Mouse (Mus musculus): Measurements from ENCODE around the gene Calhm2. TPM values are rescaled to one million over a fixed set of nuclear protein-coding genes. Genes with fewer than 3 reads are reported as not detected.
A peak's percentile ranks its signal among the peaks of the same experiment; 100 is the strongest.

Gene Calhm2
- total and polyA plus RNA-seq, 2 experiments from 2014 or later: 3.5 to 6.8 TPM

GRCm38 (mm10) chr19:47137051-47137581 lies 978 bp downstream of the Calhm2 start:
- 13% methylated on average over 6 of the region's 6 CpGs for WGBS
- ATAC-seq (ENCODE audit: insufficient read depth, low read depth): peak; percentile 39
- TF ChIP-seq EP300 (IDR thresholded peaks at IDR 0.05; ENCODE audit: low read depth) (no peak), CTCF (IDR thresholded peaks at IDR 0.05; ENCODE audit: low read depth) (no peak)

GRCm38 (mm10) chr19:47136170-47136569 lies 1.9 kb downstream of the Calhm2 start:
- H3K4me2 ChIP-seq (ENCODE audit: low read depth, low read length): no peak overlapping the region

More at GRCm38 (mm10) chr19:47137051-47137581, 978 bp downstream of the Calhm2 start:
- 0 out of 2 replicates have a peak, but pooled peaks cover 7% of the 10 kb centered on the region for H3K27me3 ChIP-seq (ENCODE audit: control insufficient read depth, insufficient read depth, low read length)
- peak overlapping the region; percentile 67 for H3K4me2 ChIP-seq (ENCODE audit: low read depth, low read length)
- H3K9ac ChIP-seq (replicated peaks; ENCODE audit: low read depth, low read length): peak overlapping the region; percentile 55; the same call in 1 of the 2 replicates
- no peaks in the 10 kb centered on the region for H3K9me3 ChIP-seq (replicated peaks; ENCODE audit: control insufficient read depth, low read length)
- H3K36me3 ChIP-seq (replicated peaks; ENCODE audit: control insufficient read depth, insufficient read depth, low read length): peaks cover 20% of the 10 kb centered on the region
- peaks cover 14% of the 10 kb centered on the region for H3K4me1 ChIP-seq (ENCODE audit: control insufficient read depth, insufficient read depth)
- peak overlapping the region; percentile 44 for H3K4me3 ChIP-seq (ENCODE audit: low read depth, low read length)
- peak; percentile 66 for DNase-seq (ENCODE audit: low spot score)
- peak overlapping the region; percentile 78 for H3K27ac ChIP-seq (ENCODE audit: low read depth)

GRCm38 (mm10) chr19:47135568-47135967 lies 2.5 kb downstream of the Calhm2 start:
- ATAC-seq (ENCODE audit: insufficient read depth, low read depth) (no peak), DNase-seq (ENCODE audit: low spot score) (no peak)
- Histone ChIP-seq H3K4me3 (ENCODE audit: low read depth, low read length) (no peak overlapping the region), H3K36me3 (replicated peaks; ENCODE audit: control insufficient read depth, insufficient read depth, low read length) (peaks cover 35% of the 10 kb centered on the region), H3K9me3 (replicated peaks; ENCODE audit: control insufficient read depth, low read length) (no peaks in the 10 kb centered on the region), H3K4me2 (ENCODE audit: low read depth, low read length) (no peak overlapping the region), H3K27me3 (ENCODE audit: control insufficient read depth, insufficient read depth, low read length) (0 out of 2 replicates have a peak, but pooled peaks cover 7% of the 10 kb centered on the region), H3K4me1 (ENCODE audit: control insufficient read depth, insufficient read depth) (peaks cover 14% of the 10 kb centered on the region), H3K9ac (replicated peaks; ENCODE audit: low read depth, low read length) (no peak overlapping the region), H3K27ac (ENCODE audit: low read depth) (no peak overlapping the region)
- WGBS: 92% methylated on average over 17 of the region's 17 CpGs
- no peak for TF ChIP-seq EP300 (IDR thresholded peaks at IDR 0.05; ENCODE audit: low read depth)
- TF ChIP-seq CTCF (IDR thresholded peaks at IDR 0.05; ENCODE audit: low read depth): no peak

More at GRCm38 (mm10) chr19:47136170-47136569, 1.9 kb downstream of the Calhm2 start:
- ATAC-seq (ENCODE audit: insufficient read depth, low read depth) (no peak), DNase-seq (ENCODE audit: low spot score) (no peak)
- Histone ChIP-seq H3K27me3 (ENCODE audit: control insufficient read depth, insufficient read depth, low read length) (0 out of 2 replicates have a peak, but pooled peaks cover 7% of the 10 kb centered on the region), H3K4me1 (ENCODE audit: control insufficient read depth, insufficient read depth) (peaks cover 14% of the 10 kb centered on the region), H3K9me3 (replicated peaks; ENCODE audit: control insufficient read depth, low read length) (no peaks in the 10 kb centered on the region), H3K9ac (replicated peaks; ENCODE audit: low read depth, low read length) (no peak overlapping the region), H3K36me3 (replicated peaks; ENCODE audit: control insufficient read depth, insufficient read depth, low read length) (peaks cover 29% of the 10 kb centered on the region), H3K27ac (ENCODE audit: low read depth) (no peak overlapping the region), H3K4me3 (ENCODE audit: low read depth, low read length) (no peak overlapping the region)
- WGBS: 86% methylated on average over 5 of the region's 5 CpGs
- no peak for TF ChIP-seq EP300 (IDR thresholded peaks at IDR 0.05; ENCODE audit: low read depth)
- TF ChIP-seq CTCF (IDR thresholded peaks at IDR 0.05; ENCODE audit: low read depth): no peak

- Histone ChIP-seq H3K4me1 (ENCODE audit: control insufficient read depth, insufficient read depth) (peaks cover 8% of the 10 kb centered on the region), H3K27me3 (ENCODE audit: control insufficient read depth, insufficient read depth, low read length) (no peaks in the 10 kb centered on the region), H3K4me2 (ENCODE audit: low read depth, low read length) (no peak overlapping the region), H3K36me3 (replicated peaks; ENCODE audit: control insufficient read depth, insufficient read depth, low read length) (peaks cover 60% of the 10 kb centered on the region), H3K9ac (replicated peaks; ENCODE audit: low read depth, low read length) (no peak overlapping the region), H3K4me3 (ENCODE audit: low read depth, low read length) (no peak overlapping the region), H3K27ac (ENCODE audit: low read depth) (no peak overlapping the region), H3K9me3 (replicated peaks; ENCODE audit: control insufficient read depth, low read length) (no peaks in the 10 kb centered on the region)
- no peak for ATAC-seq (ENCODE audit: insufficient read depth, low read depth)
- no peak for DNase-seq (ENCODE audit: low spot score)
- TF ChIP-seq CTCF (IDR thresholded peaks at IDR 0.05; ENCODE audit: low read depth): no peak
- TF ChIP-seq EP300 (IDR thresholded peaks at IDR 0.05; ENCODE audit: low read depth): no peak
- 84% methylated on average over 7 of the region's 7 CpGs for WGBS
These were observed 4.9 kb downstream of the Calhm2 start for GRCm38 (mm10) chr19:47133161-47133560.

GRCm38 (mm10) chr19:47130551-47131125 lies 7.5 kb downstream of the Calhm2 start:
- H3K4me2 ChIP-seq (ENCODE audit: low read depth, low read length): no peak overlapping the region
- H3K9ac ChIP-seq (replicated peaks; ENCODE audit: low read depth, low read length): no peak overlapping the region
- H3K4me3 ChIP-seq (ENCODE audit: low read depth, low read length): no peak overlapping the region
- no peaks in the 10 kb centered on the region for H3K27me3 ChIP-seq (ENCODE audit: control insufficient read depth, insufficient read depth, low read length)
- H3K36me3 ChIP-seq (replicated peaks; ENCODE audit: control insufficient read depth, insufficient read depth, low read length): peaks cover 84% of the 10 kb centered on the region
- WGBS: 91% methylated on average over 15 of the region's 15 CpGs
- no peak for DNase-seq (ENCODE audit: low spot score)
- TF ChIP-seq CTCF (IDR thresholded peaks at IDR 0.05; ENCODE audit: low read depth) (no peak), EP300 (IDR thresholded peaks at IDR 0.05; ENCODE audit: low read depth) (no peak)
- no peak for ATAC-seq (ENCODE audit: insufficient read depth, low read depth)
- H3K27ac ChIP-seq (ENCODE audit: low read depth): no peak overlapping the region
- H3K4me1 ChIP-seq (ENCODE audit: control insufficient read depth, insufficient read depth): no peaks in the 10 kb centered on the region
- no peaks in the 10 kb centered on the region for H3K9me3 ChIP-seq (replicated peaks; ENCODE audit: control insufficient read depth, low read length)

All from heart, postnatal 0 days (tissue).